Mouse (Mus musculus): ENCODE results near the gene Trdmt1. TPM values are rescaled to one million over a fixed set of nuclear protein-coding genes. Genes with fewer than 3 reads are reported as not detected.

Gene Trdmt1
- polyA plus RNA-seq (2012; rRNA removed) = 2.6 and 3.2 TPM in 2 replicates

GRCm38 (mm10) chr2:13544193-13544824, at the start of gene Trdmt1:
Gene Trdmt1, minus strand, starts transcription at chr2:13544668.

GRCm38 (mm10) chr2:13573408-13574065, 29.1 kb upstream of the Trdmt1 start, which contains the start of gene Vim:
Gene Vim, plus strand, starts transcription at chr2:13573927.

GRCm38 (mm10) chr2:13491734-13492133, 52.7 kb downstream of the Trdmt1 start, which contains the start of gene Cubn:
Gene Cubn, minus strand, starts transcription at chr2:13491813.

Other genes starting within 250 kb of the Trdmt1 start
- gene Cubn, start 52.9 kb downstream of the Trdmt1 start, polyA plus RNA-seq (2012; rRNA removed) = 0.05 and 0.06 TPM in 2 replicates
- 87.6 and 96.0 TPM in 2 replicates for gene Vim, start 29.3 kb upstream of the Trdmt1 start, polyA plus RNA-seq (2012; rRNA removed)
- 0.01 TPM in 2 replicates for gene St8sia6, start 249.4 kb upstream of the Trdmt1 start, polyA plus RNA-seq (2012; rRNA removed)